Mouse (Mus musculus): ENCODE measurements around the gene Igf2bp1. TPM values are rescaled to one million over a fixed set of nuclear protein-coding genes. Genes with fewer than 3 reads are reported as not detected.

Igf2bp1 gene
- polyA plus RNA-seq, 1 experiment from 2014 or later: 11.8 TPM

DNA sequence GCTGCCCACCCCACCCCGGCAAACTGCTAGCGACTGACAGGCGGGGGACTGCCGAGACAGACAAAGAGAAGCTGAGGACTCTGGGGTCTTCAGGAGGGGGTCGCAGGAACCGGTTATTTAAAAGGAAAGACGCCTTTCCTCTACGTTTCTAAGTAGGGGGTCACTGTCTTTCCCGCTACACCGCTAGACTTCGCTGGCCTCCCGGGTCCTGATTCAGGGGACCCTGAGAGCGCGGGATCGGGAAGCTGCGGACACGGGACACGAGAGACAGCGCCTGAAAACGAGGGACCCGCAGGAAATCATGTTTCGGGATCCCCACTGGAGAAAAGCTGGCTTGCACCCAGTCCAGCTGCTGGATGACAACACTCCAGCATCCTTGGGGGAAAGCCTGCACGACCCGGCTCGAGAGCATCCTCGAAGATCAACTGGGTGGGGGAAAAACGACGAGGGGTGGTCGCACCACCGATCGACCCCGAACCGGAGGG lies 669 bp upstream of the Igf2bp1 start:
- Histone ChIP-seq H3K27me3 (peaks cover 3% of the 10 kb centered on the region; the same call in 1 of the 2 replicates), H3K4me3 (peak overlapping the region; percentile 70), H3K36me3 (no peaks in the 10 kb centered on the region), H3K9me3 (no peaks in the 10 kb centered on the region), H3K4me1 (replicated peaks) (peaks cover 51% of the 10 kb centered on the region), H3K27ac (replicated peaks) (peak overlapping the region; percentile 85), H3K9ac (peak overlapping the region; percentile 66), H3K4me2 (peak overlapping the region; percentile 91)
- peak; percentile 35 for ATAC-seq (ENCODE audit: low FRiP score, low read depth)
- 0% methylated on average over 33 of the region's 33 CpGs for WGBS

DNA sequence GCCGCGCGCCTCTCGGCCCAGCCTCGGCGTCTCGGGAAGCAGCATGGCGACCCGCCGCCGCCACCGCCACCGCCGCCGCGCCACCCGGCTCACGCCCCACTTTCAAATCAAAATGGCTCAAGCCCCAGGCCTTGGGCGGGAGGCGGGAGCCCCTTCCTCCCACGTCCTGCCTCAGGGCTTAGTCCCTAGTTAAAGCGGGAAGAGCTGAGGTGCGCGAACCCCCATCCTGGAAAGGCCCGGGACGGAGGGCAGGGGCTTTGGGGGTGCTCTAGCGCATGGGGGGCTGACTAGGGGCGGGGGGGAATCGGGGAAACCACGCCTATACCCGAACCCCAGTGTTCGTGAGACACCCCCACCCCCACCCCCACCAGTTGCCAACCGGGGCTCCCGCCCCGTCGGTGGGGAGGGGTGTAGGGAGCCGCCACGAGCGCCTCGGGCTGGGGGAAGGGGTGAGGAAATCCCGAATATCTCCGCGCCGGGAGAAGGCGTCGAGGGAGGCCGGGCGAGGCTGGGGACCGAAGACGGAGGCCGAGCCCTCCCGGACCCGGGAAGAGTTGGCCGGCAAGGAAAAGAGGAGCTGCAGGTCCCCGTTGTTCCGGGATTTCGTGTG lies 842 bp downstream of the Igf2bp1 start:
- peak overlapping the region; percentile 70 for H3K4me3 ChIP-seq
- no peaks in the 10 kb centered on the region for H3K9me3 ChIP-seq
- ATAC-seq (ENCODE audit: low FRiP score, low read depth): peak; percentile 31; the same call in 1 of the 2 replicates
- no peaks in the 10 kb centered on the region for H3K27me3 ChIP-seq
- WGBS: under 1% methylated on average over 44 of the region's 57 CpGs
- peak overlapping the region; percentile 85 for H3K27ac ChIP-seq (replicated peaks)
- H3K4me1 ChIP-seq (replicated peaks): peaks cover 52% of the 10 kb centered on the region
- no peaks in the 10 kb centered on the region for H3K36me3 ChIP-seq
- peak overlapping the region; percentile 91 for H3K4me2 ChIP-seq
- peak overlapping the region; percentile 66 for H3K9ac ChIP-seq

DNA sequence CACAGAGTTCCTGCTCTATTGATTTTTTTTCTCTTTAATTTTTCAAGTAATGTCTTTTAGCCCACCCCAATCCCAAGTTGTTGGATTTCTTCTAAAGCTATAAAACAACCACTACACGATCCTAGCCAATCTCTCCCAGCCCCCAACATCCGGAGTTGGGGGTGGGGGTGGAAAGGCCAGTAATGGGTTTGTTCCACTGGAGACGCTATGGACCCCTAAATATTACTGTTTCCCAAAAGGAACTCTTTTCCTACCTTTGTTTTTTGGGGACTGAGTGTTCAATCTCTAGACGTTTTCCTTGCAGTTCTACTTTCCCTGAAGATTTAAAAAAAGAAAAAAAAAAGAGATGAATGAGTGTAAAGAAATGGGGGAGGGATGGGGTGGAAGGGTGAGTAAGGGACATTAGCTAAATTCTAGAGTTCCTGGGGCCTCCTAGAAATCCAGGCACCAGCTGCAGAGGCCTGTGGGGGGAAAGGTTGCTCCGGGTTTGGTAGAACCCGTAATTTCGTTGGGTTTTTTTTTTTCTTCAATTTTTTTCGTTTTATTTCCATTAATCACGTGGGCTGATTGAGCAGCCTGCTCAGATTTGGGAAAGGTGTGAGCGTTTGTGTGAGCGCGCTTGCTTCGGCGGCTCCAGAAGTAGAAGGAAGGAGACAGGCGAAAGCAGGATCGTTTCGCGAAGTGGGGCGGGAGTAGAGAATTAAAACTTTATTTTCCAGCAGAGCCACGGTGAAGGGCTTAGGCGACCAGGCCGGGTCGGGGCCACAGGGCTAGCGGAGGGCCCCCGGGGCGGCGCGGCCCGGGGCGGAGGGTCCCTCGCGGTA lies 1.6 kb downstream of the Igf2bp1 start:
- under 1% methylated on average over 32 of the region's 32 CpGs for WGBS
- Histone ChIP-seq H3K4me1 (replicated peaks) (peaks cover 52% of the 10 kb centered on the region), H3K27me3 (no peaks in the 10 kb centered on the region), H3K36me3 (no peaks in the 10 kb centered on the region), H3K4me2 (peak overlapping the region; percentile 91), H3K27ac (replicated peaks) (peak overlapping the region; percentile 85), H3K9ac (peak overlapping the region; percentile 66), H3K9me3 (no peaks in the 10 kb centered on the region), H3K4me3 (peak overlapping the region; percentile 70)
- ATAC-seq (ENCODE audit: low FRiP score, low read depth): peak; percentile 39; the same call in 1 of the 2 replicates

DNA sequence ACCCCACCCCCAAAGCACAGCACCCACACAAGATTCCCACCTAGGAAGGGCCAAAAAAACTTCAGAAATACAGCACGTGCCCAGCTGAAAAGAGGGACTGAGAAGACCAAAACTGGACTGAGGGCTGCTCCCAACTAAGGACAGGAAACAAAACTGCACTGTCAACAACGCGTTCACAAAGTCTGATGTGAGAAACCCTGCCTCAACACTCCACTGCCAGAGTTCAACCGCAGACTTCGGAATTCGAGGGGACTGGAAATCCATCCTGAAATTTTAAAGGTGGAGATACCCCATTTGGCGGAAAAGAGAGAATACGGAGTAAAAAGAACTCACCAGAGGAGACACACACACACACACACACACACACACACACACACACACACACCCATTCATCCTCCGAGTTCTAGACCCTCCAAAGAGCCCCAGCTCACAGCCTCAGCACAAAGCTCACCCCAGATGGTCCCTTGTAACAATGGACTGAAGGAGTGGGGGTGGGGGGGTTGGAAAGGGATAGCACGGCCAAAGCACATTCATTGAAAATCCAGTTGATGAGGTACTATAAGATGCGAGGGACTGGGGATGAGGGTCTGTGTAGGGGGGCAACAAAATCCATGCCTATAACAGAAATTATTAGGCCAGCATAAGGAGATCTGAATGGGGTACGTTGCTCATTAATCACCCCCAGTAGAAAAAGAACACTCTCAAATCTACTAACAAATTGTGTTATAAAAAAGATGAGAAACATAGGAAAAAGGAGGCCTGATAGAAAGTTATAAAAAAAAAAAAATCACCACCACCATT lies 2.4 kb downstream of the Igf2bp1 start:
- peak overlapping the region; percentile 91 for H3K4me2 ChIP-seq
- no peaks in the 10 kb centered on the region for H3K36me3 ChIP-seq
- peaks cover 52% of the 10 kb centered on the region for H3K4me1 ChIP-seq (replicated peaks)
- peak overlapping the region; percentile 70 for H3K4me3 ChIP-seq
- no peaks in the 10 kb centered on the region for H3K27me3 ChIP-seq
- 0 out of 2 replicates have a peak overlapping the region, but pooled peaks have one; percentile 29 for H3K9ac ChIP-seq
- H3K27ac ChIP-seq (replicated peaks): no peak overlapping the region
- ATAC-seq (ENCODE audit: low FRiP score, low read depth): no peak
- 2% methylated on average over 12 of the region's 12 CpGs for WGBS
- no peaks in the 10 kb centered on the region for H3K9me3 ChIP-seq

DNA sequence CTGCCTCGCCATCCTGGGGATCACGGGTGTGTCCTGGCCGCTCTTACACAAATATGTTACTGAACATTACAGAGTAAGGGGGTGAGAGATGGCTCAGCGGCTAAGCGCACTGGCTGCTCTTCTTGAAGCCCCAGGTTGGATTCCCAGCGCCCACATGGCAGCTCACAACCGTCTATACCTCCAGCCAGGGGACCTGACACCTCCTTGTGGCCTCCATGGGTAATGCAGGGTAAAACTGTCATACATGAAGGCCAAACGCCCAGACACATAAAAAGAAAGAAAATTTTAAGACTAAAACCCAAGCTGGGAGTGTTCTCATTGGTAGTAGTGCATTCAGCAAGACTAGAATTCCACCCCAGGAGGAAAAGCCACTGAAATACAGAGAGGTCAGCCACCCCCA lies 11.6 kb downstream of the Igf2bp1 start:
- no peak overlapping the region for H3K4me2 ChIP-seq
- no peaks in the 10 kb centered on the region for H3K27me3 ChIP-seq
- no peak overlapping the region for H3K9ac ChIP-seq
- 93% methylated on average over 8 of the region's 8 CpGs for WGBS
- H3K27ac ChIP-seq (replicated peaks): no peak overlapping the region
- peaks cover 28% of the 10 kb centered on the region for H3K4me1 ChIP-seq (replicated peaks)
- ATAC-seq (ENCODE audit: low FRiP score, low read depth): no peak
- H3K36me3 ChIP-seq: no peaks in the 10 kb centered on the region
- no peaks in the 10 kb centered on the region for H3K9me3 ChIP-seq
- no peak overlapping the region for H3K4me3 ChIP-seq

DNA sequence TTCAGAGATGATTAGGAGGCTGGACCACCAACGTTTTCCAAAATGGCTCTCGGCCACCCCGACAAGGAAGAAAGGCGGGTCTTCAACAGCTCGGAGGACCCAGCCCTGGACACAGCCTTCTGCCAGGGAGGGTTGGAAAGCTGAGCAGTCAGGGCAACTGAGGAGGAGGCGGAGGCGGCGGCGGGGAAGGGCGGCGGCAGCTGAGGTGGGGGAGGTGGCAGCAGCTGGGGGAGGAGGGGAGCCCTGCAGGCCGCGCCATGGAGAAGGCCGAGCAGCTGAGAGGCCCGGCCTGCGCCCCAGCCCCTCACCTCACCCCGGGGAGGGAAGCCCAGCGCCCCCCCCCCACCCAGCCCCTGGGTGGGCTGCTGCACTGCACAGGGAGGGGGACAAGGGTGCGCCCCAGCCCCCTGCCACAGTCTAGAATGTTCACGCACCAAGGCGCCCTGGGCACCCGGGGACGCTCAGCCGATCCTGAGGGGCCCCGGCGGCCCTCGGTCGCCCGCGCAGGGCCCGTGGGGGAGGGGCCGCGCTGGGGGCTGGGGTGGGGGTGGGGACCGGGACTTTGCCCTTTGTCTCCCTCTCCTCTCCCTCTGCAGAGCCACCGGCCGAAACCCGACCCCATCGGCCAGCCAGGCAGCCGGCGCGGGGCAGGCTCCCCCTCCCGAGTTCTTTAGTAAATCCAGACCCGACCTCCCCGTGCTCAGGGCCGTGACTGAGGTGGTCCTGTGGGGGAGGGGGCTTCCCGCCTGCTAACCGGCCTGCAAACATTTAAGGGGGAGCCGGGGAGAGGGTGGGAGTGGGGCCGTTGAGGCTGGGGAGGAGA lies 14.6 kb downstream of the Igf2bp1 start:
- peak overlapping the region; percentile 76 for H3K9ac ChIP-seq
- peak overlapping the region; percentile 76 for H3K27ac ChIP-seq (replicated peaks)
- ATAC-seq (ENCODE audit: low FRiP score, low read depth): peak; percentile 71
- 5% methylated on average over 39 of the region's 49 CpGs for WGBS
- H3K4me1 ChIP-seq (replicated peaks): peaks cover 42% of the 10 kb centered on the region
- H3K4me2 ChIP-seq: peak overlapping the region; percentile 92
- no peaks in the 10 kb centered on the region for H3K9me3 ChIP-seq
- H3K27me3 ChIP-seq: no peaks in the 10 kb centered on the region
- H3K36me3 ChIP-seq: no peaks in the 10 kb centered on the region
- H3K4me3 ChIP-seq: peak overlapping the region; percentile 51

DNA sequence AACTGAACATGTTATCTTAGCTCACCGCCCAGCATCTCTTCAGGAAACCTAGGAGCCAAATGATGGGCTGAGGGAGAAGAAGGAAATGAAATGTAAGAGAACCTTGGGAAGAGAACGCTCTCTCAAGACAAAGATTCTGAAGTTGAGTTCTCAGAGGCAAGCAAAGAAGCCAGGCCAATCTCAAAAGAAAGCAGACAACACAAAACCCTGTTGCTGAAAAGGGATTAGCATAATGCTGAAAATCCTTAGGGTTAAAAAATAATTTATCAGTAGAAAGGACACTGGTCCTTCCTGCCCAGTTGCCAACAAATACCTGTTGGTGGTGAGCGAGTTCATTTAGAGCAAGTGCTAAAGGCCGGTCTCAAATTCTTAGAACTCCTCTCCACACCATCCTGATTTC lies 15.3 kb downstream of the Igf2bp1 start:
- ATAC-seq (ENCODE audit: low FRiP score, low read depth): no peak
- Histone ChIP-seq H3K9me3 (no peaks in the 10 kb centered on the region), H3K9ac (peak overlapping the region; percentile 76), H3K36me3 (no peaks in the 10 kb centered on the region), H3K4me1 (replicated peaks) (peaks cover 42% of the 10 kb centered on the region), H3K27me3 (no peaks in the 10 kb centered on the region), H3K4me2 (peak overlapping the region; percentile 92), H3K27ac (replicated peaks) (peak overlapping the region; percentile 76; the same call in 1 of the 2 replicates), H3K4me3 (peak overlapping the region; percentile 51)
- WGBS: 37% methylated on average over 4 of the region's 4 CpGs

DNA sequence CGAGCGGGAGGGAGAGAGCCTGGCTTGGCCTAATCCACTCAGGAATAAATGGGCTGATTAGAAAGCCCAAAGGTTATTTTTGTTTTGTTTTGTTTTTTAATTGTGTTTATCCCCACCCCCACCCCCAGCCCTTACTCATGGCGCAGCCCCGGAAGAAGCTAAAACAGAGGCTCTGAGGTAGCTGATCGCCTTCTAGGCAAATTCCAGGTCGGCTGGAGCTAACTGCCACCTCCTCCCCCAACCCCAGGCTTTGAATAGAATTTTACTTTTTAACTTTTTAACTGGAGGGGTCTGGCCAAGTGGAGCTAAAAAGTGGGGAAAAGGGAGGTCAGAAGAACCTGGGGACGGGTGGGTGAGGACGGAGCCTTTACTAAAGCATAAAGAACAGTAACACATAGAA lies 15.9 kb downstream of the Igf2bp1 start:
- 61% methylated on average over 8 of the region's 8 CpGs for WGBS
- Histone ChIP-seq H3K36me3 (no peaks in the 10 kb centered on the region), H3K9me3 (no peaks in the 10 kb centered on the region), H3K27ac (replicated peaks) (no peak overlapping the region), H3K4me3 (no peak overlapping the region), H3K4me1 (replicated peaks) (peaks cover 42% of the 10 kb centered on the region), H3K27me3 (no peaks in the 10 kb centered on the region), H3K4me2 (peak overlapping the region; percentile 19; the same call in 1 of the 2 replicates), H3K9ac (no peak overlapping the region)
- ATAC-seq (ENCODE audit: low FRiP score, low read depth): no peak

DNA sequence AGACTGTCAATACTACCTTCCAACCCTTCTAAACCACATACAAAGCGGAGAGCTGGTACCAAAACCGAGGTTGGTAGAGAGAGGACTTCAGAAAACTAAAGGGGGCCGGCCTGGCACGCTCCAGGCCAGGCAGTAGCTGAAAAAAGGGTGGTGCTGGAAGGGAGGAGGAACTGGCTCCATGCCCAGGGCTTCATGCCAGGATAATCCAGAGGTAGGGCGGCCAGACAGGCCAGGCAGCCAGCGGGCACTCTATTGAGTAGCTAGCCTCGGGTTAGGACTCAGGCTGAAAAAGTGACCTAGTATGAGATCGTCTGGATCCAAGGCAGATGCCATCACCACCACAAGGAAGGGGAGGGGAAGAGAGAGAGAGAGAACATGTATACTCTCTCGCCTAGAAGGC lies 17.2 kb downstream of the Igf2bp1 start:
- Histone ChIP-seq H3K4me2 (0 out of 2 replicates have a peak overlapping the region, but pooled peaks have one; percentile 6), H3K36me3 (no peaks in the 10 kb centered on the region), H3K27me3 (no peaks in the 10 kb centered on the region), H3K9me3 (no peaks in the 10 kb centered on the region), H3K4me1 (replicated peaks) (peaks cover 42% of the 10 kb centered on the region), H3K9ac (no peak overlapping the region), H3K27ac (replicated peaks) (peak overlapping the region; percentile 33; the same call in 1 of the 2 replicates), H3K4me3 (no peak overlapping the region)
- 0 out of 2 replicates have a peak, but pooled peaks have one; percentile 21 for ATAC-seq (ENCODE audit: low FRiP score, low read depth)
- WGBS: 53% methylated on average over 9 of the region's 9 CpGs

DNA sequence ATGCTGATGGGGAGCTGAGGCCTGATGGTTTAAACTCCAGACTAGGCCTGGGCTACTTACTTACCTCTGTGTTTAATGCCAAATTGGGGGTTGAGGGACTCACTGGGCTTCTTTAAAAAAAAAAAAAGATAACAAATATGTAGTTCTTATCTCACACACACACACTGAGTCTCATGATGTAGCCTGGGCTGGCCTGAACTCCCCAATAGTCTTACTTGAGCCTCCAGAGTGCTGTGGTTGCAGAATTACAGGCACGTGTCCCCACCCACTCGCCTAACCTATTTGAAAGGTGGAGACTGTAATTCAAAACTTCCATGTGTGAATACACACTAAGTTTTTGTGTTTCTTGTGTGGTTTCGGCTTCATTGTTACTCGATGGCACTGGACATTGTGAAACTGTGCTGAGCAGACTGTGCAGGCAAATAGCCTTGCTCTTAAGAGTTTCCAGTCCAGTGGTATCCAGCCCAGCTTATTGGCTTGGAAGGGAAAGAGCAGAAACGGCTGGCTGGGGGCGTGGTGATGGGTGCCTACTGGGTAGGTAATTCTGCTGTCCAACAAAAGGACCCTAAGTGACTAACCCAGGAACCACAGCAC lies 17.8 kb downstream of the Igf2bp1 start:
- 76% methylated on average over 6 of the region's 6 CpGs for WGBS
- no peaks in the 10 kb centered on the region for H3K9me3 ChIP-seq
- ATAC-seq (ENCODE audit: low FRiP score, low read depth): no peak
- H3K4me2 ChIP-seq: no peak overlapping the region
- peak overlapping the region; percentile 33; the same call in 1 of the 2 replicates for H3K27ac ChIP-seq (replicated peaks)
- H3K27me3 ChIP-seq: no peaks in the 10 kb centered on the region
- no peak overlapping the region for H3K4me3 ChIP-seq
- no peak overlapping the region for H3K9ac ChIP-seq
- H3K36me3 ChIP-seq: no peaks in the 10 kb centered on the region
- peaks cover 42% of the 10 kb centered on the region for H3K4me1 ChIP-seq (replicated peaks)

DNA sequence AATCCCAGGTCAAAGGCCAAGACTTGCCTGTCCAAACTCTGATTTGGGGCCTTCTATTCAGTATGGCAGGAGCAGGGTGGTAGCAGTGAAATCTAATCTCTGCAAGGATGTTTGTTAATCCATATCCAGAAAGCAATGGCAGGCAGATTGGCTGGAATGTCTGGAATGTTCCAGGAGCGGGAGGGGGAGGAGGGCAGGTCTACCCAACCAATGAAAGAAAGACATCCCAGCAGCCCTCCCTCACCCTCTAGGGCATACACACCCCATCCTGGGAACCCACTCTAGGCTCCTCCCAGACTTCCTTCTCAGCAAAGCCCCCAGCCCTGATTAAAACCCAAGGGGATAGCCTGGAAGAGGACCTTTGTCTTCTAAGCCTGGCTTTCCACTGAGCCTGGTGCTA lies 23.3 kb downstream of the Igf2bp1 start:
- 53% methylated on average over 1 of the region's 1 CpGs for WGBS
- no peak for ATAC-seq (ENCODE audit: low FRiP score, low read depth)
- H3K4me3 ChIP-seq: no peak overlapping the region

More for the DNA sequence above, 23.3 kb downstream of the Igf2bp1 start:
- no peaks in the 10 kb centered on the region for H3K4me1 ChIP-seq (replicated peaks)
- no peak overlapping the region for H3K27ac ChIP-seq (replicated peaks)
- H3K27me3 ChIP-seq: no peaks in the 10 kb centered on the region
- H3K9ac ChIP-seq: no peak overlapping the region
- H3K36me3 ChIP-seq: no peaks in the 10 kb centered on the region
- H3K9me3 ChIP-seq: no peaks in the 10 kb centered on the region
- H3K4me2 ChIP-seq: no peak overlapping the region

All from hindbrain, embryonic 15.5 days (tissue).